ENCODE assay signal across 9 mouse cellular contexts in genomic region chr9:122902717-122903535, GRCm38 (mm10). TPM values are rescaled to one million over a fixed set of nuclear protein-coding genes. Genes with fewer than 3 reads are reported as not detected.
DNase-seq lines count a peak whose midpoint lies in the region; ATAC-seq lines count a peak whose summit lies in the region.
"Had no signal": no experiment of that assay in that cellular context is flagged by ENCODE, and none has a peak within 500 bp of the region (broad histone marks: within the 10 kb centered on the region; RNA-seq: fewer than 3 reads in every experiment).

No protein-coding gene starts in this region.

- peak; percentile 29 to 59 for DNase-seq in spleen, postnatal 4 days (ENCODE audit: low spot score in 2 of 2)
- no peak for DNase-seq in spleen, adult 18-20 months
- DNase-seq in forebrain, embryonic 10.5 days (ENCODE audit: extremely low spot score, low spot score): peak; percentile 86
- DNase-seq in neural tube, embryonic 10.5 days (ENCODE audit: extremely low spot score, low spot score): peak; percentile 76
- peak; percentile 32 for DNase-seq in urinary bladder, adult 2 months (ENCODE audit: low spot score)

- peaks cover 31% of the 10 kb centered on the region for H3K36me3 ChIP-seq in forebrain, embryonic 10.5 days (replicated peaks)
- H3K36me3 ChIP-seq in heart, embryonic 12.5 days: peaks cover 9% of the 10 kb centered on the region
- peaks cover 11% of the 10 kb centered on the region for H3K36me3 ChIP-seq in kidney, embryonic 16.5 days (ENCODE audit: insufficient read depth, low read length)
- H3K36me3 ChIP-seq in liver, embryonic 12.5 days: no peaks in the 10 kb centered on the region

- H3K9me3 ChIP-seq in forebrain, embryonic 10.5 days: peaks cover 10% of the 10 kb centered on the region
- peaks cover 6% of the 10 kb centered on the region for H3K9me3 ChIP-seq in heart, embryonic 12.5 days (replicated peaks)
- H3K9me3 ChIP-seq in kidney, embryonic 16.5 days (ENCODE audit: low read length): peaks cover 3% of the 10 kb centered on the region; the same call in 1 of the 2 replicates
- no peaks in the 10 kb centered on the region for H3K9me3 ChIP-seq in liver, embryonic 12.5 days (replicated peaks)

- WGBS in forebrain, embryonic 10.5 days: 13% methylated on average over 32 of the region's 32 CpGs
- WGBS in heart, embryonic 12.5 days: 15% methylated on average over 32 of the region's 32 CpGs
- WGBS in kidney, embryonic 16.5 days: 13% methylated on average over 32 of the region's 32 CpGs
- 20% methylated on average over 32 of the region's 32 CpGs for WGBS in liver, embryonic 12.5 days (ENCODE audit: insufficient replicate concordance)

- peak overlapping the region; percentile 68 for H3K4me3 ChIP-seq in forebrain, embryonic 10.5 days
- peak overlapping the region; percentile 60 for H3K4me3 ChIP-seq in heart, embryonic 12.5 days
- H3K4me3 ChIP-seq in kidney, embryonic 16.5 days (ENCODE audit: low read length): peak overlapping the region; percentile 62
- peak overlapping the region; percentile 45 for H3K4me3 ChIP-seq in liver, embryonic 12.5 days

- H3K27me3 ChIP-seq in forebrain, embryonic 10.5 days (ENCODE audit: poor library complexity, severe bottlenecking): no peaks in the 10 kb centered on the region
- H3K27me3 ChIP-seq in heart, embryonic 12.5 days (replicated peaks): no peaks in the 10 kb centered on the region
- H3K27me3 ChIP-seq in kidney, embryonic 16.5 days (ENCODE audit: insufficient read depth, low read length): no peaks in the 10 kb centered on the region
- peaks cover 8% of the 10 kb centered on the region for H3K27me3 ChIP-seq in liver, embryonic 12.5 days (replicated peaks)

- peak overlapping the region; percentile 69 for H3K9ac ChIP-seq in heart, embryonic 12.5 days
- peak overlapping the region; percentile 73 for H3K9ac ChIP-seq in kidney, embryonic 16.5 days (replicated peaks; ENCODE audit: low read length)
- no peak overlapping the region for H3K9ac ChIP-seq in liver, embryonic 12.5 days

- H3K4me2 ChIP-seq in heart, embryonic 12.5 days: peak overlapping the region; percentile 77
- peak overlapping the region; percentile 71 for H3K4me2 ChIP-seq in kidney, embryonic 16.5 days (replicated peaks; ENCODE audit: low read depth, low read length)
- H3K4me2 ChIP-seq in liver, embryonic 12.5 days: peak overlapping the region; percentile 60

- peak overlapping the region; percentile 90 for H3K27ac ChIP-seq in forebrain, embryonic 10.5 days
- no peak overlapping the region for H3K27ac ChIP-seq in heart, embryonic 12.5 days (ENCODE audit: poor library complexity, severe bottlenecking)
- no peak overlapping the region for H3K27ac ChIP-seq in kidney, embryonic 16.5 days (ENCODE audit: low read length)
- H3K27ac ChIP-seq in liver, embryonic 12.5 days: no peak overlapping the region

- ATAC-seq in heart, embryonic 12.5 days (ENCODE audit: insufficient number of reproducible peaks, low FRiP score): peak; percentile 88
- ATAC-seq in kidney, embryonic 16.5 days (ENCODE audit: low FRiP score, low TSS enrichment): peak; percentile 100
- no peak for ATAC-seq in liver, embryonic 12.5 days

- peaks cover 11% of the 10 kb centered on the region for H3K4me1 ChIP-seq in forebrain, embryonic 10.5 days
- no peaks in the 10 kb centered on the region for H3K4me1 ChIP-seq in heart, embryonic 12.5 days (replicated peaks)
- H3K4me1 ChIP-seq in kidney, embryonic 16.5 days (ENCODE audit: insufficient read depth, low read length): no peaks in the 10 kb centered on the region
- H3K4me1 ChIP-seq in liver, embryonic 12.5 days: no peaks in the 10 kb centered on the region; the same call in 1 of the 2 replicates

RNA-seq across cellular contexts. Expression of gene Zkscan7, which starts 17.4 kb away (rescaled TPM):
- polyA plus RNA-seq in forebrain, embryonic 10.5 days (2016; fragmentation: Nextera tagmentation; extraction: Ambion mirVana): 4.7 and 4.9 TPM in 2 replicates
- 2.5 and 2.8 TPM in 2 replicates for polyA plus RNA-seq in heart, embryonic 12.5 days (2016; fragmentation: Nextera tagmentation; extraction: Ambion mirVana)
- 6.0 and 7.7 TPM in 2 replicates for polyA plus RNA-seq in kidney, embryonic 16.5 days (2015; fragmentation: Nextera tagmentation; extraction: Ambion mirVana)
- polyA plus RNA-seq in liver, embryonic 12.5 days (2016; fragmentation: Nextera tagmentation; extraction: Ambion mirVana): 0.66 and 0.77 TPM in 2 replicates
- 7.7 and 9.5 TPM in 2 replicates for polyA plus RNA-seq in urinary bladder, adult 2 months (2012; rRNA removed)

RNA-seq across cellular contexts. Expression of gene Zfp105, which starts 19.9 kb away (rescaled TPM):
- polyA plus RNA-seq in forebrain, embryonic 10.5 days (2016; fragmentation: Nextera tagmentation; extraction: Ambion mirVana): 30.9 and 31.6 TPM in 2 replicates
- polyA plus RNA-seq in heart, embryonic 12.5 days (2016; fragmentation: Nextera tagmentation; extraction: Ambion mirVana): 12.0 and 14.0 TPM in 2 replicates
- polyA plus RNA-seq in kidney, embryonic 16.5 days (2015; fragmentation: Nextera tagmentation; extraction: Ambion mirVana): 24.9 and 25.1 TPM in 2 replicates
- 4.3 and 4.9 TPM in 2 replicates for polyA plus RNA-seq in liver, embryonic 12.5 days (2016; fragmentation: Nextera tagmentation; extraction: Ambion mirVana)
- 6.3 and 7.1 TPM in 2 replicates for polyA plus RNA-seq in urinary bladder, adult 2 months (2012; rRNA removed)
- polyA plus RNA-seq: C2C12 had no signal

RNA-seq across cellular contexts. Expression of gene Zfp445, which starts 37.1 kb away (rescaled TPM):
- 82.3 and 83.3 TPM in 2 replicates for polyA plus RNA-seq in forebrain, embryonic 10.5 days (2016; fragmentation: Nextera tagmentation; extraction: Ambion mirVana)
- 59.0 and 60.3 TPM in 2 replicates for polyA plus RNA-seq in heart, embryonic 12.5 days (2016; fragmentation: Nextera tagmentation; extraction: Ambion mirVana)
- 82.3 and 83.0 TPM in 2 replicates for polyA plus RNA-seq in kidney, embryonic 16.5 days (2015; fragmentation: Nextera tagmentation; extraction: Ambion mirVana)
- polyA plus RNA-seq in liver, embryonic 12.5 days (2016; fragmentation: Nextera tagmentation; extraction: Ambion mirVana): 32.7 and 32.9 TPM in 2 replicates
- polyA plus RNA-seq in urinary bladder, adult 2 months (2012; rRNA removed): 66.7 and 67.3 TPM in 2 replicates

RNA-seq across cellular contexts. Expression of gene 1110059G10Rik, which starts 47.9 kb away (rescaled TPM):
- polyA plus RNA-seq in forebrain, embryonic 10.5 days (2016; fragmentation: Nextera tagmentation; extraction: Ambion mirVana): 19.5 and 19.9 TPM in 2 replicates
- polyA plus RNA-seq in heart, embryonic 12.5 days (2016; fragmentation: Nextera tagmentation; extraction: Ambion mirVana): 21.8 and 23.2 TPM in 2 replicates
- polyA plus RNA-seq in kidney, embryonic 16.5 days (2015; fragmentation: Nextera tagmentation; extraction: Ambion mirVana): 24.7 and 28.2 TPM in 2 replicates
- polyA plus RNA-seq in liver, embryonic 12.5 days (2016; fragmentation: Nextera tagmentation; extraction: Ambion mirVana): 17.7 and 20.7 TPM in 2 replicates
- polyA plus RNA-seq in urinary bladder, adult 2 months (2012; rRNA removed): 18.8 and 19.4 TPM in 2 replicates

RNA-seq across cellular contexts. Expression of gene Kif15, which starts 47.9 kb away (rescaled TPM):
- polyA plus RNA-seq in forebrain, embryonic 10.5 days (2016; fragmentation: Nextera tagmentation; extraction: Ambion mirVana): 109 and 114 TPM in 2 replicates
- polyA plus RNA-seq in heart, embryonic 12.5 days (2016; fragmentation: Nextera tagmentation; extraction: Ambion mirVana): 27.5 and 32.6 TPM in 2 replicates
- 43.9 and 56.0 TPM in 2 replicates for polyA plus RNA-seq in kidney, embryonic 16.5 days (2015; fragmentation: Nextera tagmentation; extraction: Ambion mirVana)
- polyA plus RNA-seq in liver, embryonic 12.5 days (2016; fragmentation: Nextera tagmentation; extraction: Ambion mirVana): 48.7 and 51.9 TPM in 2 replicates
- 0.92 and 1.0 TPM in 2 replicates for polyA plus RNA-seq in urinary bladder, adult 2 months (2012; rRNA removed)

Comparison
In these comparisons a context has a peak if more than half of its experiments do, and no peak if none do; other contexts are left out.
1. DNase-seq: peak in spleen, postnatal 4 days (2 of 2), forebrain, embryonic 10.5 days (single experiment), neural tube, embryonic 10.5 days (single experiment) and urinary bladder, adult 2 months (single experiment); none in spleen, adult 18-20 months (0 of 2).
2. Peak in every context shown above with its lines, with median percentiles within 50 percentile points of each other: H3K4me3 ChIP-seq and H3K4me2 ChIP-seq.